Mouse (Mus musculus): ENCODE data around the gene 1810046K07Rik.

Gene 1810046K07Rik

GRCm38 (mm10) chr9:51328731-51329130 is at the start of gene 1810046K07Rik:
Gene 1810046K07Rik, minus strand, starts transcription at chr9:51328917.
- no peak for DNase-seq (ENCODE audit: low spot score in 2 of 2)

- DNase-seq (ENCODE audit: low spot score in 2 of 2): no peak
Observed at GRCm38 (mm10) chr9:51369560-51369959, 40.8 kb upstream of the 1810046K07Rik start.

- no peak for DNase-seq (ENCODE audit: low spot score in 2 of 2)
Observed at GRCm38 (mm10) chr9:51367124-51367523, 38.4 kb upstream of the 1810046K07Rik start.

GRCm38 (mm10) chr9:51364059-51364458 is 35.3 kb upstream of the 1810046K07Rik start:
- DNase-seq (ENCODE audit: low spot score in 2 of 2): no peak

GRCm38 (mm10) chr9:51353511-51353910 is 24.8 kb upstream of the 1810046K07Rik start:
- peak in 1 of 2 experiments; percentile 21 for DNase-seq (ENCODE audit: low spot score in 2 of 2)

- DNase-seq (ENCODE audit: low spot score in 2 of 2): no peak
Observed at GRCm38 (mm10) chr9:51352896-51353295, 24.2 kb upstream of the 1810046K07Rik start.

- no peak for DNase-seq (ENCODE audit: low spot score in 2 of 2)
Observed at GRCm38 (mm10) chr9:51349422-51349821, 20.7 kb upstream of the 1810046K07Rik start.

- no peak for DNase-seq (ENCODE audit: low spot score in 2 of 2)
Observed at GRCm38 (mm10) chr9:51345768-51346167, 17.1 kb upstream of the 1810046K07Rik start.

- peak; percentile 88 to 93 for DNase-seq (ENCODE audit: low spot score in 2 of 2)
Observed at GRCm38 (mm10) chr9:51335294-51336010, 6.7 kb upstream of the 1810046K07Rik start.

- no peak for DNase-seq (ENCODE audit: low spot score in 2 of 2)
Observed at GRCm38 (mm10) chr9:51331449-51332238, 2.9 kb upstream of the 1810046K07Rik start.

- DNase-seq (ENCODE audit: low spot score in 2 of 2): no peak
Observed at GRCm38 (mm10) chr9:51327555-51327903, 1.2 kb downstream of the 1810046K07Rik start.

- DNase-seq (ENCODE audit: low spot score in 2 of 2): no peak
Observed at GRCm38 (mm10) chr9:51326619-51327554, 1.8 kb downstream of the 1810046K07Rik start.

- DNase-seq (ENCODE audit: low spot score in 2 of 2): no peak
Observed at GRCm38 (mm10) chr9:51324406-51325065, 4.2 kb downstream of the 1810046K07Rik start.

- no peak for DNase-seq (ENCODE audit: low spot score in 2 of 2)
Observed at GRCm38 (mm10) chr9:51320096-51320495, 8.6 kb downstream of the 1810046K07Rik start.

- DNase-seq (ENCODE audit: low spot score in 2 of 2): no peak
Observed at GRCm38 (mm10) chr9:51318246-51318645, 10.5 kb downstream of the 1810046K07Rik start.

- DNase-seq (ENCODE audit: low spot score in 2 of 2): no peak
Observed at GRCm38 (mm10) chr9:51317322-51317721, 11.4 kb downstream of the 1810046K07Rik start.

- DNase-seq (ENCODE audit: low spot score in 2 of 2): no peak
Observed at GRCm38 (mm10) chr9:51315402-51316063, 13.2 kb downstream of the 1810046K07Rik start.

GRCm38 (mm10) chr9:51312554-51313317 is 16.0 kb downstream of the 1810046K07Rik start:
- no peak for DNase-seq (ENCODE audit: low spot score in 2 of 2)

- DNase-seq (ENCODE audit: low spot score in 2 of 2): no peak
Observed at GRCm38 (mm10) chr9:51310515-51310914, 18.2 kb downstream of the 1810046K07Rik start.

GRCm38 (mm10) chr9:51306351-51306750 is 22.4 kb downstream of the 1810046K07Rik start:
- no peak for DNase-seq (ENCODE audit: low spot score in 2 of 2)
